Mouse (Mus musculus) megakaryocyte progenitor cell, adult 5-6 weeks (primary cell): Measurements from ENCODE around the gene Mrc2. TPM values are rescaled to one million over a fixed set of nuclear protein-coding genes. Genes with fewer than 3 reads are reported as not detected.

ENCODE experiments used
- ATAC-seq: replicated peaks from 2 replicates; pipeline ENCODE4 v1.8.0; 2016; ENCODE audit warnings: mild to moderate bottlenecking, moderate TSS enrichment, inconsistent platforms; ENCODE audit not compliant: poor library complexity
- total RNA-seq, 2 experiments: library from RNA; stranded (forward) in 1 of 2; stranded (reverse) in 1 of 2; fragments of 157-497, 149-512 nt in 1 of 2; fragments of 200-1000 nt in 1 of 2; gene quantifications; 2 replicates each; pipeline versions ENCODE4 v1.2.3 to v1.2.4; 2015 to 2017

Gene Mrc2
- total RNA-seq (2015) (not detected in 2 replicates), total RNA-seq (2017) (0.41 TPM in 1 of 2 replicates, not detected in the other)

DNA sequence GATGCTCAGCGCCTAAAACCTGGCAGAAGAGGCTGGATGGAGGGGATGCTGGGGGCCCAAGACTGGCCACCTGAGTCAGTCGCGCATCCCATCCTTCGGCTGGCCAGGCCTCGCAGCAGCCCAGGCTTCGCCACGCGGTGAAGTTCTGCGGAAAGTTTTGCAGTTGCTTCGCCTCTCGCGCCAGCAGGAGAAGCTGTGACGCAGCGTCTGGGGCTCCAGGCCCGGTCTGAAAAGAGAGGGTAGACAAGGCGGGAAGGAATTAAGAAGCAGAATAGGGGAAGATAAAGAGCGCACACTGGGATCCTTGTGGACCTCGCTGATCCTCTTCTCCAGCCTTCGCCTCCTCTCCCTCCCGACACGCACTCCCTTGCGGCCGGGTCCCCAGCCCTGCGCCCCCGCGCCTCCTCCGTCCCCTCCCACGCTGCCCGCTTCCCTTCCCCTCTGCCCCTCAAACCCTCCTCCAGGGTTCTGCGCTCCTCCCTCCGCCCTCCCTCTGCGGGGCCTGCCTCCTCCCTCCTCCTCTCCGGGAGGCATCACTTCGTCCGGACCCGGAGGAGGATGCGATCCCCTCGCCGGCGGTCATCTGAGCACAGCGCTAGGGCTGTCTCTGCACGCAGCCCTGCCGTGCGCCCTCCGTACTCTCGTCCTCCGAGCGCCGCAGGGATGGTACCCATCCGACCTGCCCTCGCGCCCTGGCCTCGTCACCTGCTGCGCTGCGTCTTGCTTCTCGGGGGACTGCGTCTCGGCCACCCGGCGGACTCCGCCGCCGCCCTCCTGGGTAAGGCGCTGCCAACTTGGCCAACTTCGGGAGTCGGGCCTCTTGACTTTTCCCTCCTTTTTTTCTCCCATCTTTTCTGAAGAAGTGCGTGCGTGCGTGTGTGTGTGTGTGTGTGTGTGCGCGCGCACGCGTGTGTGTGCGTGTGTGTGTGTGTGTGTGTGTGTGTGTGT, at the start of gene Mrc2:
Gene Mrc2 (plus strand): TSS at position 520 of the 948 bp plus-strand sequence.
- peak; percentile 41 for ATAC-seq

DNA sequence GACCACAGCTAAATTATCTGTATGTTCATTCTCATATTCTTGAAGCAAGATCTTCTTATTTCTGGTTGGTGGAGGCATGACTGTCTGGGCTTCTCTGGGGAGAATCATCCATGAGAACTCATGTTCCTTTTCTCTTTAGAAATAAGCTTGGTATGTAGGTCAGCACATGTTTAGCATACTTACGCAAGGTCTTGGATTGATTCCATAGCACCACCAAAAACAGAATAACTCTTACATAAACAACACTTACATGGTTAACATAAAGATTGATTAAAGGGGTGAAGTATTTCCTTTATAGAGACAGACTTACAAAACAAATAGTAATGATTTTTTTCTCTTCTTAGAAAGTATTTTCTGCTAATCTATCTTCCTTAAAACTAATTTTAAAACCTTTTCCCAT, 46.1 kb upstream of the Mrc2 start:
- ATAC-seq, result no peak

DNA sequence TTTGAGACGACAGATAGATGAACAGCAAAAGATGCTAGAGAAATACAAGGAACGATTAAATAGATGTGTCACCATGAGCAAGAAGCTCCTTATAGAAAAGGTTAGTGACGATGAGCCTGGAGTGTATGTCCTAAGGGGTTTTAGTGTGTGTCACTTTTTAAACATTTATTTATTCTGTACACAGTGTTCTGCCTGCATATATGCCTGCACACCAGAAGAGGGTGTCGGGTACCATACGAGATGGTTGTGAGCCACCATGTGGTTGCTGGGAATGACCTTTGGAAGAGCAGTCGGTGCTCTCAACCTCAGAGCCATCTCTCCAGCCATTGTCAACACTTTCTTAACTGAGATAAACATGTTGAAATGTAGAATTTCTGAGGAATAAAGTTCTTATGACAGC, 45.7 kb upstream of the Mrc2 start:
- no peak for ATAC-seq

DNA sequence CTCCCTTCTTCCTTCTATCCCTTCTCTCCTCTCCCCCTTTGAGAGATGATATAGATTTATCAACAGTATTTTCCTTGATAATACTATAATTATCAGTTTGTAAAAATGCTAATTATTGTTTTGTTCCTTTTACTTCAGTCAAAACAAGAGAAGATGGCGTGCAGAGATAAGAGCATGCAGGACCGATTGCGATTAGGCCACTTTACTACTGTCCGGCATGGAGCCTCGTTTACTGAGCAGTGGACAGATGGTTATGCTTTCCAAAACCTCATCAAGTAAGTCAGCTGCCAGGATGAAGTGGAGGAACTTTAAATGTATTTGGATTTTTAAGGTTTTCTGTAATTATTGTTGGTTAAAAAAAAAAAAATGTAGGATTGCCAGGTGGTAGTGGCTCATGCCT, 45.1 kb upstream of the Mrc2 start:
- ATAC-seq, result no peak

DNA sequence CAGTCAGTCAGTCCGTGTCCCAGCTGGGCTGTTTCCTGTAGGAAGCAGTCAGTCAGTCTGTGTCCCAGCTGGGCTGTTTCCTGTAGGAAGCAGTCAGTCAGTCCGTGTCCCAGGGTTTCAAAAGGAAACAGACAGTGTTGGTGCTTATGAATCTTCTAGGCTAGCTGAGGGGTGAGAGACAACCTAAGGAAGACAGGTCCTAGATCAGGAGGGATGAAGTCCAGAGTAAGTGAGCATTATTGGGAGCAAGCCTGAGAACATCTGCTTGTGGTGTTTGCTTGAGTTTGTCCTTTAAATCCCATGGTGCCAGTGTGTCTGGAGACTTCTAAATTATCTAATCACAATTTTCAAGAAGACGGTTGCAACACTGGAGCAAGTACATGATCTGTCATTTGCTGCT, 32.7 kb upstream of the Mrc2 start:
- ATAC-seq, result no peak

DNA sequence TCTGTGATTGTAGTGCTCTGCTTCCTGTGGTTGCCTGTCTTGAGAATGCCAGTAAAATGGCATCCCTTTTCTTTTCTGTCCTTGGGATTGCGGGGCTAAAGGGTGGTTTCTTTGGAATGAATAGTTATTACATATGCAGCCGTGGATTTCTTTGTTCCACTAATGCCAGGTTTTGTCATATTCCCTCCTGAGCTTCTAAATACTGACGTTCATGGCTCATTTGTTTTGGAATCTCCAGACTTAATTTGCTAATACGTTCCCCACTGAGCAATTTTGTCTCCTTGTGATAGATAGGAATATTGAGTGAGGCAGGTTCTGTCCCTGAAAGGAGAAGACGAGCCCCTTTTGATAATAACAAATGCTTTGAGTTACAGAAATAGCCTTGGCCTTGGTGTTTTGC, 31.3 kb upstream of the Mrc2 start:
- no peak for ATAC-seq

DNA sequence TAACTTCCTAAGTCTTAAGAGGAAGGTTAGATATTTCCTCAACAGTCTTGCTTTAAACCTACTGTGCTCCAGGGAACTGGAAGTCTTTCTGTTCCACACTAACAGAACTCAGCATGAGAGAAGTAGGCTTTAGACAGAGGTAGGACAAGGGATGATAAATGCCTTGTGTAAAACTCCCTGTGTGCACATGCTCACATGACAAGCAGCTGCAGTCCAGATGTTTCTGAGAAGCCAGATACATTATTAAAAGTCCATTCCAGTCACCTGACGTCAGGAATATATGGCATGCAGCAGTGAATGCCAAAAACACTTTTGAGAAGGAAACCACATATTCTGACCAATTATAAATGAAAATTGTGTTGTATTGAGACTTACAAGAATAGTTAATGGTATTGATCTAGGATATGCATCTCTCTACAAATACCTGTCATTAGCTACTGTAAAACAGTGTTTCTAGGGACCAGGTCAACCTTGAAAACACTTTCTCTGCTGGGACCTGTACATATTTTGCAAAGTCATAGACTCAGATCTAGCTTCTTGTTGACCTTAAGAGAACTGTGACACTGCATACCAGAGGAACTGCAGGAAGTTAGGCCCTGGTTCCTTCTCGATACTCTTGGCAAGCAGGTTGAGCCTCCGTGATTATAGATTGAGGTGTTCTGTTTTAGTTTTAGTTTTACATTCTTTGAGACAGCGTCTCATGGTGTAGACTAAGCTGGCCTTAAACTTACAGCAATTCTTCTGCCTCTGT, 30.7 kb upstream of the Mrc2 start:
- ATAC-seq, result no peak

DNA sequence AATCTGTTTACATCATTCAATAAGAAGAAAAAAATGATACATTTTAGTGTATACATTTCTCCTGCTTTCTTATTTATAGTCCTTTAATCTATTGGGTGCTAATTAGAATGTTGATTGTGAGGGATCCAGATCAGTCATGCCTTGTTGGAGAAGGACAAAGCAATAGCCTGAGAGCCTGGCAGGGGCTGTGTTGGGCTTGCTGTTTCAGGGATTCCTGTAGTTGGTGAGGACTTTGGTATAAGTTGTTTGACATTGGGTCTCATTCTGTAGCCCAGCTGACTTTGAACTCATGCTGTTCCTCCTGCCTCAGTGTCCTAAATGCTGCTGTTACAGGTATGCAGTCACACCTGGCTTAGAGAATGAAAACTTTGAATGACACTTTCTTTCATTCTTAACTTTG, 27.9 kb upstream of the Mrc2 start:
- no peak for ATAC-seq

DNA sequence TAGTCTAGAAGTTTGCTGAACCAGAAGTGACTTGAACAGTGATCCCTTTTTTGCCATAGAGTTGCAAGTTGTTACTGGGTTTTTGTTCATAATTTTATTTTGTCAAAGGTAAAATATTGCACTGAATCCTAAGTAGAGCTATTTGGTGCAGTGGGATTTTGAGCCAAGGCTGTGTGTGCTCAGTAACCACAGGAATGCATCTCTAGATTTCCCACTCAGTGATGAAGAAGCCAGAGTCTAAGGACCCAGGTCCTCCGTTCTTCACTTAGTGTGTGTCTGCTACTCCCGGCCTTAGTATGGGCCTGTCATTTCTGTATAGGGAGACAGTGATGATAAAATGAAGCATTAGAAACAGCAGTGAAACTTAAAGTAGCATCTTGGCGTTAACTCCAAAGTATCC, 27.5 kb upstream of the Mrc2 start:
- no peak for ATAC-seq

DNA sequence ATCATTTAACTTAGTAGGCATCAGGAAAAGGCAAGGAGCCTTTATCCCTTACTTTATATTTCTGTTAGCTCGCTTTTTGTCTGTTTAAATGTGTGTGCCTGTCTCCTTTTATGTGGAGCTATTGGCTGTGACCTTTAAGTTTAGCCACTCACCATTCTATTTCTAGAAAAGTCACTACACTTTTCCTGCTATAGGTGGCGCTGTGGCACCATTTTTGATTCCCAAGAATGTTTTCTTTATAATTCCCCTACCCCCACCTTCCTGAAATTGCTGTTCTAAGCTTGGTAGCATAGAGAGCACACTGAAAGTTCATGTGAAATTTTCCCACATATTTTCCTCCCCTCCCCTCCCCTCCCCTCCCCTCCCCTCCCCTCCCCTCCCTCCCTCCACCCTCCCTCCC, 22.3 kb upstream of the Mrc2 start:
- ATAC-seq, result peak; percentile 73

DNA sequence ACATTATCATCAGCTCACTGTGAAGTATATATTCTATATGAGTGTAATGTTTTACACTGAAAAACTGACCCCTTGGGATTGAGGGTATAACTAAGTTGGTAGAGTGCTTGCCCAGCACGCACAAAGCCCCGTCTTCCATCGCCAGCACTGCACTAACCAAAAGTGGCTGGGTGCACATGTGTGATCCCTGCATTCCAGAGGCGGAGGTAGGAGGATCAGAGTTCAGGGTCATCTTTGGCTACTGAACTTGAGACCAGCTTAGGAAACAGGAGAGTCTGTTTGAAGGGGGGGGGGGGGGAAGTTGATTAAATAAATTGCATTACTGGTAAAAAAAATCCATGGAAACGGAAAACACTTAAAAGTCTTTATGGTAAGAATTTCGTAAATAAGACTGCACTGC, 12.0 kb upstream of the Mrc2 start:
- ATAC-seq, result no peak

DNA sequence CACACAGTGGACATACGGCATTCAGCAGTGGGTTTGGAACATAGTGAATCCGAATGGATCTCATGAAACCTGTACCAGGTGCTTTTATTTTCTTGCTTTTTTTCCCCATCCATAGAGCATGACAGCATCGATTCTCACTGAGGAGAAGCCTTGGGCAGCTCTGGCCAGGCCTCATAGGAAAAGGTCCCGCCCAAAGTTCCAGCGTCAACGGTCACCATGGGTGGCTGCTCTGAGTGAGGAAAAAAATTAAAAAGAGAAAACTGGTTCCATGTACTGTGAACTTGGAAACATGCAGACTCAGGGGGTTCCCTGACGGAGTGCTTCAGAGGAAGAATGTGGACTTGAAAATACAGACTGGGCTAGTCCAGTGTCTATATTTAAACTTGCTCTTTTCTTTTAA, 11.2 kb upstream of the Mrc2 start:
- ATAC-seq, result no peak

DNA sequence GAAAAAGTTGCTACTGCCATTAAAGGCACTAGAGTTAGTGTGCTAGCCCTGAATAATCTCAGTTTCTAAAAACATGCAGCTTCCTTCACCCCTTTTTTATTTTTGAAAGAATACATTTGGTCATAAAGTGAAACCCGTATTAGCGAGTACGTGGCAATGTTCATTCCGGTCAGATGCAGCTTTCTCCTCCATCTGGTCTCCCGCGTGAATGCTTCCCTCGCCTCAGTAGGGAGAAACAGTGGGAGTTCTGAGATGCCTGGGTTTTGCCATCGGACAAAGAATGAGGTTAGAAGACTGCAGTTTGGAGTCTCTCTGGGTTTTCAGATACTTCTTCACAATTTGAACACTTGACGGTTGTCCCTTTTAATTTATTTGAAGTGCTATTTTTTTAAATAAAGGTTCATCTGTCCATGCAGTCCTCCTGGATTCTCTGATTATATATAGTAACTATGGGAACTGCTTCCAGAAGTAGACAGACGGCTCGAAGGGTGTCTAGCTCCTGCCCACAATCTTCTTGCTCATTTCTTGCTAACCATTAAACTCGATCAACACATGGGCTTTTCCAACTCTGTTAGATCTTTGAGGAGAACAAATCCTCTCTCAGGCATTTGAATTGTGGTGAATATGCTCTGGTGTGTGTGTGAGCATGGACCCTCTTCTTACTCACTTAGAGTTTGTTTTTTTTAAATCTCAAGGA, 10.5 kb upstream of the Mrc2 start:
- ATAC-seq, result no peak

DNA sequence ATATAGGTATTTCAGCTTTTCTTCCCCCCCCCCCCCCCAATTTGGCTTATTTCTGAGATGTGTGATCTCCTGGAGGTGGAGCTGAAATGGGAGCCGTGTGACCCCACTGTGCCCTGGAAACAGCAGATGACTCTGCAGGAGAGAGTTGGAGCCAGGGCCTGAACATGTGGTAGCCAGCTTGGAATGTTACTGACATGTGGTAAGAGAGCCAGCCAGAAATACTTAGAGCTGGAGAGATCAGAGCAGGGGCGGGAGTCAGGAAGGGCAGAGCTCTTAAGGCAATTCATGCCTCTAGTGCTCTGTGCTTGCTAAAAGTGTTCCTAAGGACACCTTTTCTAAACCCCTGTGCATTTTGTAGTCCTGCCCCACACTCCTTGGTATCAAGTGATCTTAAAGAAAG, 10.0 kb upstream of the Mrc2 start:
- no peak for ATAC-seq

DNA sequence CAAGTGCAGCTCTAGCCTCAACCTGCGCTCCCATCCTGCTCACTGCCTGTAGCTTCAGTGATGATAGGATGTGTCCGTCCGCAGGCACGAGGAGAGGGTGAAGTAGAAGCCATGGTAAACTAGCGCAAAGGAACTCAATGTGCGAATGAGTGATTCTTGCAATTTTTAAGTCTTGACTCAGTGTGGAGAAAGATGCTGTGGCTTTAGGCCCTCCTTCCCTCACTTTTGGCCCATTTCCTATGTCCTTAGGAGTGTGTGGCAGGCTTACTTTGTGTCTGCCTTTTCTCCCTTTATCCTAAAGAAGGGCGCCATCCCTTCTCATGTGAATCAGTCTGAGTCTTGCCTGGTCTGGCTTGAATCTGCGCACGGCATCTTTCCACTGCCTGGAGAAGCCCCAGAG, 9.4 kb upstream of the Mrc2 start:
- no peak for ATAC-seq

DNA sequence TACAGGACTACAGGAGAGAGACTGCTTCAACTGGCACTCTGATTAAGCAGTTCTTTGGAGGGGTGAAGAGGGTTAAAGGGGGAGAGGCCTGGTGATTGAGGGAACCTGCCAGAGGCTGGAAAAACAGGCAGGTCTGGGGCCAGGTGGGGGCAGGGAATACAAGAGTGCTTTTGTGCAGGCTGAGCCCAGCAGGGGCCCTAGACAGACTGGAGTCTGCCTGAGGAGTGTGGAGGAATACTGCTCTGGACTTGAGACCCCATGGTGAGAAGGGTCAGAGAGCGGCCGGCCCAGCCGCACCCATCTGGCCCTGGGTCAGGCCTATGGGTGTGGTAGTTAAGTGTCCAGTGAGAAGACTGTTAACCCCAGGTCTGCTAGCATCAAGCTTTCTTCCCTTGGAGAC, 6.7 kb upstream of the Mrc2 start:
- ATAC-seq, result no peak

DNA sequence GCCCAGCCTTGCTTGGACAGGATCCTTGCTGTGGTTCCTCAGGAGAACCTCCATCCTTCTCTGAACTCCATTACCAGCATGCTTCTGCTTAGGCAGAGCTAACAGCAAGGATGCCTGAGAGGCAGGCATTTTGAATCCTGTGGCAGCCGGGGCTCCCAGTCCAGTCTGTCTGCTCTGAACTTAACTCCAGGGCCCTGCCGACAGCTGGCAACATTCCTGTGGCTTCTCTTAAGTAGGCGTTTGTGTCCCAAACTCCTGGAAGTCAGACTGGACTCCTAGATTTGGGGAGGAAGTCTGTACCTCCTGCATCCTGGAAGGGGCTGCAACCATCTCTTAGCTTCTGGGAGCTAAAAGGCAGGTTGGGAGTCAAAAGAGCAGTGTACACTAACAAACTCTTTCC, 3.0 kb upstream of the Mrc2 start:
- ATAC-seq, result no peak

DNA sequence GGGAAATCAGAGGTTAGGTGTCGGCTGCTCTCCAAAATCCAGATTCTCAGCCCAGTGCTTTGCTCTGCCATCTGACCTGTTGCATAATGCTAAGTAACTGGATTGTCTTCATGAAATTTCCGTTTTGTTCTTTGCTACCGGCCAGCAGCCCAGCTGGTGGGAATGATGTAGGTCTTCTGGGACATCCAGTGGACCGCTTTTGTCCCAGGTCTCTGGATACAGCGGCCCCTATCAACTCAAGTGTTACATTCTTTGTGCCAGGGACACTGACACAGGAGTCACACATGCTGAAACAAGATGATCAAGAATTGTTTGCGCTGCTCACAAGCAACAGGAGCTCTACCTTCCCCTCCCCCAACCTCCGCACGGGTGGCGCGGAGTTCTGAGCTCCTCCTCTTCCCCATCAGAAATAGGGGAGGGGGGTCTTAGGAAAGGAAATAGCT, 741 bp upstream of the Mrc2 start:
- ATAC-seq, result no peak

DNA sequence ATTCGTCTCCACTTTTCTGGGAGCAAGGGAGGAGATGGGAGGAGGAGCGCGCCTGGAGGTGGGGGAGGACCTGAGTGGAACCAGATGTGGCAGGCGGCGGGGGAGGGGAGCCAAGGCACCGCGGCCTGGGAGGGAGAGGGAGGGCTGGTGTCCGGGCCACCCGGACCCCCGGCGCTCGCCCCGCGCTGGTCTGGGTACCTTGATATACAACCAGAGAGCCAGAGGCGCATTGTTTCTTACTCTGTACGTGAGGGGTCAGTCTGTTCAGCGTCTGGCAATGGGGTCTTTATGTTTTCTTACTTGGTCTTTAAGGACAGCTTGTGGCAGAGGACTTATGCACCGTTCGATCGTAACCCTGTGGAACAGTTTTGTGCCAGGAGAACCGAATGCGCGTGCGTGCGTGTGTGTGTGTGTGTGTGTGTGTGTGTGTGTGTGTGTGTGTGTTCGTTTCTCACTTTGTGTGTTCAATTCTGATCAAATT, 698 bp downstream of the Mrc2 start:
- no peak for ATAC-seq

DNA sequence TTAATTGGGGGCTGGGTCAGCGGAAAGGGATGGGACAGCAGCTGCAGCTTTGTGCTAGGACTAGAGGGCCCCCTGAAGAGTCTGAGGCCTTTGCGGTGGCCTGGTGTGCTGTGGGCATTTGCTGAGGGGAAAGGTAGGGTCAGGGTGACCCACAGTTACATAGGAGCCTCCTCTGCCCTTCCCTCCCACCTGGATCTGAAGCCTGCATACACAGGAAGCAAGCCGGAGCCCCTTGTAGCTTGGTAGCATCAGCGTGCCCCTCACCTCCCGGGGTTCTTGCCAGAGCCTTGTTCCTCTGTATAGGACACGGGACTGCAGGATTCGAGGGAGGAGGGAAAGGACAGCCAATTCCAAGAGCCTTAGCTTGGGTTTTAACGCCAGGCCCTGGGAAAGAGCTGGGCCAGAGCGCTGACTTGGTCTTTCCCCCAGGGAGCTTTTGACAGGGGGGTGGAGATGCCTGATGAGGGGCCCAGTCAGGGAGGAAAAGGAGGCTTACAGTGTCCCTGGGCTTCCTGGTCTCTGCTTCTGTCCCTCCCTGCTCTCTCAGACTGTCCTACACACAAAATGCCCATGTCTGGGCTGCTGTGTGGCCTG, 1.6 kb downstream of the Mrc2 start:
- ATAC-seq, result no peak

DNA sequence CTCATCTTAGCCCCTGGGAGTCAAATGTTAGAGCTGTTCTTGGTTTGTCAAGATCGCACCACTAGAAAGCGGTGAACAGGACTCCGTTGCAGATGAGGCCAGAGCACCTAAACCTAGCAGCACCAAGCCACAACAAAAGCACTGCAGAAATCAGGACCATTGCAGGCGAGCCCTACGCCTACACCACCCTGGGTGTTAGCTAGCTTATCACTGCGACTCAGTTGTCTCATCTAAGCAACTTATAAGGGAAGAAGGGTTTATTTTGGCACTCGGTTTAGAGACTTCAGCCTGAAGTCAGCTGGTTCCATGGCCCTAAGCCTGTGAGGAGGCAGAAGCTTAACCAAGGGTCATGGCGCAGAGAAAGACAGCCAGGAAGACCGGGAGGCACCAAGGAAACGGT, 3.6 kb downstream of the Mrc2 start:
- ATAC-seq, result no peak
